Mouse (Mus musculus): ENCODE results near the gene Ptpn14. TPM values are rescaled to one million over a fixed set of nuclear protein-coding genes. Genes with fewer than 3 reads are reported as not detected.

The Ptpn14 gene
- polyA plus RNA-seq, 1 experiment: 7.1 TPM

DNA sequence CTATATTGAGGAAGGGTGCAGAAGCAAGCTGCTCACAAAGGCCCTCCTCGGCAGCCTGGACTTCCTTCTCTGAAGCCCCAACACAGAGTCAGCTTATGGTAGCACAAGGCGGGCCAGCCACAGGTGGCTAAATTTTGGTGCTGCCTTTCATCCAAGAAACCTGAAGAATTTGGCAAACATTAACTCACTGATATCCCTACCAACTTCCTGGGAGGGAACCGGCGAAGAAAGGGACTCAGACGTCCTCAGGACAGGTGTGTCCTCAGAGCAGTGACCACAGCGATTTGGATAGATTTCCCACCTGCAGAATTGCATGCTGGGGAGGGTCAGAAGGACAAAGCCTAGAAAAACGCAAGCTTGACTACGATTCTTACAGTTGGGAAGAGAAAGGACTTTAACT is 4.1 kb downstream of the Ptpn14 start:
- H3K27ac ChIP-seq (ENCODE audit: insufficient read depth, low read length): no peak overlapping the region
- no peak overlapping the region for H3K4me3 ChIP-seq (ENCODE audit: extremely low read depth, insufficient read depth, insufficient read length)
- H3K27me3 ChIP-seq (ENCODE audit: control insufficient read depth, insufficient read depth, low read length): peaks cover 5% of the 10 kb centered on the region
- H3K4me1 ChIP-seq (ENCODE audit: control insufficient read depth, insufficient read depth, insufficient read length): no peaks in the 10 kb centered on the region; the same call in 1 of the 2 replicates
- no peak for DNase-seq (ENCODE audit: low read depth in 1 of 2, low spot score in 2 of 2)
- H3K36me3 ChIP-seq (ENCODE audit: control insufficient read depth, insufficient read depth, low read length): no peaks in the 10 kb centered on the region
- 86% methylated on average over 8 of the region's 8 CpGs for WGBS
- TF ChIP-seq POLR2A (IDR thresholded peaks at IDR 0.05; ENCODE audit: low read depth, low read length) (no peak), CTCF (IDR thresholded peaks at IDR 0.05; ENCODE audit: extremely low read depth, insufficient read depth, insufficient read length, insufficient replicate concordance) (no peak)

DNA sequence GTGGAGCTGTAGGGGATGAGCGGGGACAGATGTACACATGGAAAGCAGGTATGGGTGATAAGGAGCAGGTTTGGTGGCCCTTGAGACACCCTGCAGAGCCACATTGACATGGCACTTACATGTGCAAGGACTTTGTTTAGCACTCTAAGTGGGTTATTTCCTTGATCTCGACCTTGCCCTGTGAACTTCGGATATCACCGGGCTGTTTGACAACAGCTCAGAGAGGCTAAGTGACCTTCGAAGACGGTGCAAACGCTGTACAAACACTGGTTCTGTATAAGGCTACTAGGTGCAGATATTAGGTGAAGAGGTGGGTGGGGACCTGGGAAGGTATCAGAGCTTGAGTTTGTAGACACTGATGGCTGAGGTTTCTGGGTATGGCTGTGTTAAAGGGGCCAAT is 12.0 kb downstream of the Ptpn14 start:
- no peak for TF ChIP-seq POLR2A (IDR thresholded peaks at IDR 0.05; ENCODE audit: low read depth, low read length)
- no peak for TF ChIP-seq CTCF (IDR thresholded peaks at IDR 0.05; ENCODE audit: extremely low read depth, insufficient read depth, insufficient read length, insufficient replicate concordance)
- H3K36me3 ChIP-seq (ENCODE audit: control insufficient read depth, insufficient read depth, low read length): no peaks in the 10 kb centered on the region
- H3K4me3 ChIP-seq (ENCODE audit: extremely low read depth, insufficient read depth, insufficient read length): no peak overlapping the region
- no peak for DNase-seq (ENCODE audit: low read depth in 1 of 2, low spot score in 2 of 2)
- WGBS: 94% methylated on average over 7 of the region's 7 CpGs
- H3K27me3 ChIP-seq (ENCODE audit: control insufficient read depth, insufficient read depth, low read length): no peaks in the 10 kb centered on the region
- no peak overlapping the region for H3K27ac ChIP-seq (ENCODE audit: insufficient read depth, low read length)
- peaks cover 2% of the 10 kb centered on the region; the same call in 1 of the 2 replicates for H3K4me1 ChIP-seq (ENCODE audit: control insufficient read depth, insufficient read depth, insufficient read length)

DNA sequence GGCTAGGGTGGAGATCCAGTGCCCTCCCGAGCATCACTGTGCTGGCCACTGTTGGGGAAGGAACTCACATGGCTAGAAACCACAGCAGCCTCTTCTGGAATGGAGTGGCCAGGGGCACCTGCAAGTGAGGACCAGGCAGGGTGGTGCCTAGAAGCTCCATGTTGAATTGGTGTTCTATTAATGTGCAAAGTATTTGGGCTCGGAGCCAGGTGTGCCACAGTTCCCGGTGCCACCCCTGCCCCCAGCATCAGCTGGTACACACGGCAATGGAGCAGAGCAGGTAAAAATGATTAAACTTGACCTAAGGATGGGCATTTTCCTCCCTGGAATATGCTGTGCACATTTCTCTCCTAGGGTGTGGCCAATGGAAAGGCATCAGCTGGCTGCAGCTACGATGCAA is 14.0 kb downstream of the Ptpn14 start:
- Histone ChIP-seq H3K4me1 (ENCODE audit: control insufficient read depth, insufficient read depth, insufficient read length) (peaks cover 5% of the 10 kb centered on the region; the same call in 1 of the 2 replicates), H3K36me3 (ENCODE audit: control insufficient read depth, insufficient read depth, low read length) (no peaks in the 10 kb centered on the region), H3K4me3 (ENCODE audit: extremely low read depth, insufficient read depth, insufficient read length) (no peak overlapping the region), H3K27ac (ENCODE audit: insufficient read depth, low read length) (no peak overlapping the region), H3K27me3 (ENCODE audit: control insufficient read depth, insufficient read depth, low read length) (no peaks in the 10 kb centered on the region)
- no peak for DNase-seq (ENCODE audit: low read depth in 1 of 2, low spot score in 2 of 2)
- TF ChIP-seq CTCF (IDR thresholded peaks at IDR 0.05; ENCODE audit: extremely low read depth, insufficient read depth, insufficient read length, insufficient replicate concordance) (no peak), POLR2A (IDR thresholded peaks at IDR 0.05; ENCODE audit: low read depth, low read length) (no peak)
- 85% methylated on average over 5 of the region's 5 CpGs for WGBS

DNA sequence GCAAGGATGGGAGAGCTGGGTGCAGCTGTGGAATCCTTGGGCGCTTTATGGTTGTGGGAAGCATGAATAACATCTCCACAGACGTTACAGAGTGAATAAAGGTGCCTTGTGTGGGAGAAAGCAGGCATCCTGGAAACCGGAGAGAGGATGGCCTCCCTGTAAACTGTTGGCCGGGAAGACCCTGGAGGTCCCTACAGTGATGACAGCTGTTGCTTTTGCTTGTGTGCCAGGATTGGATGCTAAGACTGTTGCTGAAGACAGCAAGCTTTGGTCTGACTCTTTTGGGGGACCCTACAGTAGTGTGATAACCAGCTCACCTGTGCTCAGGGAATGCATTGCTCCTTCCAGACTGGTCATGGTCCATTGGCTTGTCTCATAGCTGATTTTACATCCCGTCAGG is 15.1 kb downstream of the Ptpn14 start:
- 94% methylated on average over 5 of the region's 5 CpGs for WGBS
- H3K36me3 ChIP-seq (ENCODE audit: control insufficient read depth, insufficient read depth, low read length): no peaks in the 10 kb centered on the region
- H3K27ac ChIP-seq (ENCODE audit: insufficient read depth, low read length): no peak overlapping the region
- H3K4me3 ChIP-seq (ENCODE audit: extremely low read depth, insufficient read depth, insufficient read length): no peak overlapping the region
- H3K4me1 ChIP-seq (ENCODE audit: control insufficient read depth, insufficient read depth, insufficient read length): peaks cover 5% of the 10 kb centered on the region; the same call in 1 of the 2 replicates
- TF ChIP-seq CTCF (IDR thresholded peaks at IDR 0.05; ENCODE audit: extremely low read depth, insufficient read depth, insufficient read length, insufficient replicate concordance) (no peak), POLR2A (IDR thresholded peaks at IDR 0.05; ENCODE audit: low read depth, low read length) (no peak)
- DNase-seq (ENCODE audit: low read depth in 1 of 2, low spot score in 2 of 2): no peak
- H3K27me3 ChIP-seq (ENCODE audit: control insufficient read depth, insufficient read depth, low read length): no peaks in the 10 kb centered on the region

DNA sequence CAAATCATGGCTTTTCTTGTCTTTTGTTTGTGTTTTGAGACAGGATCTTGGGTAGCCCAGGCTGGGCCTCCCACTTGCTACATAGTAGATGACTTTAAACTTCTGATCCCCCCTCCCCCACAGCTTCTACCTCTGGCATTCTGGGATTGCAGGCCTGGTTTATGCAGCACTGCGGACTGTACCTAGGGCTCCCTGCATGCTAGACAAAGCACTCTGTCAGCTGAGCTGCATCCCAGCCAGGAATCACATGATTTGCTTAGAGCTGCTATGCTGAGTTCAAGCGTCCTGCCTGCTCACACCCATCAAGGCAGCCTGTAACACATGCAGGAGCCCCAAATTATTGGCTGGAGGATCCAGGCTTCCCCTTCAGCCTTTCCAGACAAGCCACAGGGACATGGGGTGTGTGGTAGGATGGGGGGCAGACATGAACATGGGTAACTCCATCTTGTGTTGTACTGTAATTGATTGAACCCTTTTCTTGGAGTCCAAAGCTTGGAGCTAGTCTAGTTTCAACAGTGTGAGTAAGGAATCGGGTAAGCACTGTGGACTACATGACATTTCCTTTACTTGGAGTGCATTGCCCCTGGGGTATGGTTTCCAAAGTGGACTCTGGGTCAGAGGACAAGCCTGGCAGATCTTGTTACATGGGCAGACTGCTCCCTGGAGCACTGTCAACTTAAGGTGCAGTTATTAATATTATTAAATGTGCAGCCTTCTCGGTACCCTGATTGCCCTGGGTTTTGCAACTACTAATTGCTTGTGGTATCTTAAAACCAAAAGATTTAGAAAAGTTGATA is 17.0 kb downstream of the Ptpn14 start:
- H3K4me1 ChIP-seq (ENCODE audit: control insufficient read depth, insufficient read depth, insufficient read length): peaks cover 5% of the 10 kb centered on the region; the same call in 1 of the 2 replicates
- no peak overlapping the region for H3K4me3 ChIP-seq (ENCODE audit: extremely low read depth, insufficient read depth, insufficient read length)
- 89% methylated on average over 4 of the region's 4 CpGs for WGBS
- no peak for DNase-seq (ENCODE audit: low read depth in 1 of 2, low spot score in 2 of 2)
- no peak for TF ChIP-seq CTCF (IDR thresholded peaks at IDR 0.05; ENCODE audit: extremely low read depth, insufficient read depth, insufficient read length, insufficient replicate concordance)
- no peak for TF ChIP-seq POLR2A (IDR thresholded peaks at IDR 0.05; ENCODE audit: low read depth, low read length)
- no peak overlapping the region for H3K27ac ChIP-seq (ENCODE audit: insufficient read depth, low read length)
- no peaks in the 10 kb centered on the region for H3K36me3 ChIP-seq (ENCODE audit: control insufficient read depth, insufficient read depth, low read length)
- no peaks in the 10 kb centered on the region for H3K27me3 ChIP-seq (ENCODE audit: control insufficient read depth, insufficient read depth, low read length)

DNA sequence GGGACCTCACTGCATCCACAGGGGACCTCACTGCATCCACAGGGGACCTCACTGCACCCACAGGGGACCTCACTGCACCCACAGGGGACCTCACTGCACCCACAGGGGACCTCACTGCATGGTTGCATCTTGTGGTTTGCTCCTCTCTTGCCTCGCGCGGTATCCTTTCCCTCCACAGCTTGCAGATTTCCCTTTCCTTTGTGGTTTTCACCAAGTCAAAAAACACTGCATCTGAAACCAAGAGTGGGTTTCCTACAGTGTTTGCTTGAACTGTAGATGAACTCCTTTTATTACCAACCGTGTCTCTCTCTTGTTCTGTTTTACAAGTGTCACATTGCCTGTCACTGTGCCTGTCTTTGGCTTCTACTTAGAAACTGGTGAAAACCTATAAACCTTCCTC is 18.5 kb downstream of the Ptpn14 start:
- no peak for DNase-seq (ENCODE audit: low read depth in 1 of 2, low spot score in 2 of 2)
- Histone ChIP-seq H3K36me3 (ENCODE audit: control insufficient read depth, insufficient read depth, low read length) (no peaks in the 10 kb centered on the region), H3K4me1 (ENCODE audit: control insufficient read depth, insufficient read depth, insufficient read length) (peaks cover 3% of the 10 kb centered on the region; the same call in 1 of the 2 replicates), H3K27ac (ENCODE audit: insufficient read depth, low read length) (no peak overlapping the region), H3K27me3 (ENCODE audit: control insufficient read depth, insufficient read depth, low read length) (no peaks in the 10 kb centered on the region), H3K4me3 (ENCODE audit: extremely low read depth, insufficient read depth, insufficient read length) (no peak overlapping the region)
- no peak for TF ChIP-seq POLR2A (IDR thresholded peaks at IDR 0.05; ENCODE audit: low read depth, low read length)
- no peak for TF ChIP-seq CTCF (IDR thresholded peaks at IDR 0.05; ENCODE audit: extremely low read depth, insufficient read depth, insufficient read length, insufficient replicate concordance)
- WGBS: 5% methylated on average over 4 of the region's 4 CpGs

DNA sequence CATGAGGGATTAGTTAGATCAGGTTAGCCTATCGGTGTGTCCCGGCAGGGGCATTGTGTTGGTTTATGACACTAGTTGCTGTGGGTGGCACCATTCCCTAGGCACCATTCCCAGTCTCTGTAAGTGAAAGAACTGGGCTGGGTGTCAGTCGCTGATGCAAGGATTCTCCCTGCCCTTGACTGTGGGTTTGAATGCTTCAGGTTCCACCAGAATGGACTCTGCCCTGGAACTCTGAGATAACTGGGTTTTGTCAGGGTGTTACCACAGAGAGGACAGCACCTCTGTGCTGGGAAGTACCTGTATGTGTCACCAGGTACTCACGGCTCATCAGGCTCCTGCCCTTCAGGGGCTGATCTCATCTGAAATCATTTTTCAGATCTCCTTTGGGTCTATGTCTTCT is 21.7 kb downstream of the Ptpn14 start:
- no peak for DNase-seq (ENCODE audit: low read depth in 1 of 2, low spot score in 2 of 2)
- Histone ChIP-seq H3K27me3 (ENCODE audit: control insufficient read depth, insufficient read depth, low read length) (no peaks in the 10 kb centered on the region), H3K27ac (ENCODE audit: insufficient read depth, low read length) (no peak overlapping the region), H3K4me1 (ENCODE audit: control insufficient read depth, insufficient read depth, insufficient read length) (0 out of 2 replicates have a peak, but pooled peaks cover 3% of the 10 kb centered on the region), H3K4me3 (ENCODE audit: extremely low read depth, insufficient read depth, insufficient read length) (no peak overlapping the region), H3K36me3 (ENCODE audit: control insufficient read depth, insufficient read depth, low read length) (no peaks in the 10 kb centered on the region)
- no peak for TF ChIP-seq CTCF (IDR thresholded peaks at IDR 0.05; ENCODE audit: extremely low read depth, insufficient read depth, insufficient read length, insufficient replicate concordance)
- no peak for TF ChIP-seq POLR2A (IDR thresholded peaks at IDR 0.05; ENCODE audit: low read depth, low read length)
- 92% methylated on average over 4 of the region's 4 CpGs for WGBS

Measured in spleen, adult 2 months (tissue).